Mouse (Mus musculus): ENCODE measurements around the gene Slc25a33.
"Not testable (repeated sequence)": the region's sequence is repeated elsewhere in the genome, so short reads cannot be mapped to it uniquely, and the experiment has no call there.

Slc25a33 gene

DNA sequence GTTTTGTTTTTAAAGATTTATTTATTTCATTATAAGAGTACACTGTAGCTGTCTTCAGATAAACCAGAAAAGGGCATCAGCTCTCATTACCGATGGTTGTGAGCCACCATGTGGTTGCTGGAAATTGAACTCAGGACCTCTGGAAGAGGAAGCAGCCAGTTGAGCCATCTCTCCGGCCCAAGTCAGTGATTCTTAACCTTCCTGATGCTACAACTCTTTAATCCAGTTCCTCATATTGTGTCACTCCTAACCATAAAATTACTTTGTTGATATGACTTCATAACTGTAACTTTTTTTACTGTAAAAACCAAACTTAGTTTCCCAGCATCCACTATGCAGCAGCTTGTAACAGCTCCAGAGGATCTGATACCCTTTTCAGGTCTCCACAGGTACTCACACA, 10.7 kb downstream of the Slc25a33 start:
- in situ Hi-C loops (cut with MboI, MseI), result no loop called here

DNA sequence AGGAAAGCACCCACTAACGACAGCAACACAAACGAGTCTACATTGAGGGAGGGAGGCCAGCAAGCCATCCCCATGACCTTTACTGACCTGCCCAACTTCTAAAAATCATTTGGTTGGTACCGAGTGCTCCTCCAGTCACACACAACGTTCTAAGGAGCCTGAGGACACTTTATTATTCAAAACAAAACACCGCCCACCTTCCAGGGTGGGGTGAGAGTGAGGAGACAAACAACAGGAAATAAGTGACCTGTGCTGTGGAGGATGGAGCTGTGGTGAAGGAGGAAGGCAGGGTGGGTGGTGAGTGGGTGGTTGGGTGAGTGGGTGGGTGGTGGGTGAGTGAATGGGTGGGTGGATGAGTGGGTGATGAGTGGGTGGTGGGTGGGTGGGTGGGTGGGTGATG, 14.6 kb downstream of the Slc25a33 start:
- in situ Hi-C loops (cut with MboI, MseI), result no loop called here

DNA sequence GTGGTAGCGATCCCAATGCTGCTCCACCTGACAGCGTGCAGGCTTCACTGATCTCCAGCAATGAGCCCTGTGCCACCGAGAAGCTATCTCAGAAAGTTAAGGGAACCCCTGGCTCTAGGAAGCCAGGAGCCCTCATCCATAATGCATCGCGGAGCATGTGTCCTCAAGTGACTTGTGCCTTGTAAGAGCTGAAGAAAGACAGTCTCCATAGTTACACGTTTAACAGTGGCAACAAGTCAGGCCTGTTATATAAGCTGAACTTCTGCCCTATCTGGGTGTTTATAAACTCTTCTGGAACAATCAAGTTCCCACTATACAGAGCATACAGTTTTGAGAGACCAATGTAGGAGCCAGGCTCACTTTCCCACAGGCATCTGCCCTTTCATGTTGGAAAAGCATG, 15.7 kb downstream of the Slc25a33 start:
- in situ Hi-C loops (cut with MboI, MseI), result no loop called here

DNA sequence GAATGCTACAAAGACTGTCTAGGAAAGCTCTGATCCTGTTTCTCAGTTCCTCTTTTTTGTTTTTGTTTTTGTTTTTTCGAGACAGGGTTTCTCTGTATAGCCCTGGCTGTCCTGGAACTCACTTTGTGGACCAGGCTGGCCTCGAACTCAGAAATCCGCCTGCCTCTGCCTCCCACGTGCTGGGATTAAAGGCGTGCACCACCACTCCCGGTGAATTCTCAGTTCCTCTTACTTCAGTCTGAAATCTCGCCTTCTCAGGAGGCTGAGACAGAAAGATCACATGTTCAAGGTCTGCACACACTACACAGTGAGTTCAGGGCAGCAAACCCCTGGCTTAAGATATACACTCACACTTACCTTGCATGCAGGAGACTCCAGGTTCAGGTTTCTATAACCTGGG, 17.5 kb downstream of the Slc25a33 start:
- in situ Hi-C loops (cut with MboI, MseI), result not testable (repeated sequence)

DNA sequence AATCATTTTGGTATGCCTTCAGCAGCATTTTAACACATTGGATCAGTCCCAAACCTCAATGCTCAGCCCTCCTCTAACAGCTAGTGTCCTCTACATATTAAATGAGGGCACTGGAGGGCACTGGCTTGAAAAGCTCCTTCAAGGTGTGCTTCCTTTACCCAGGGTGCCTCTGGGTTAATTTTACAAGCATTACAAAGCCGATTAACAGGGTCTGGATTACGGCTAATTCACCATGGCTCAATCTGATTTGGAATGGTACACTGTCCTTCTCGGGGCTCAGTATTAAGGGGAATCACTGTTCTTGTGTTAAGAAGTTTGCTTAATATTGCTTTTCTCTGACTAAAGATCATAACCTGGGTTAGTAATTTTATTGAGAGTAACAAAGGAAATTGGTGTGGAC, 21.2 kb downstream of the Slc25a33 start:
- in situ Hi-C loops (cut with MboI, MseI), result no loop called here

DNA sequence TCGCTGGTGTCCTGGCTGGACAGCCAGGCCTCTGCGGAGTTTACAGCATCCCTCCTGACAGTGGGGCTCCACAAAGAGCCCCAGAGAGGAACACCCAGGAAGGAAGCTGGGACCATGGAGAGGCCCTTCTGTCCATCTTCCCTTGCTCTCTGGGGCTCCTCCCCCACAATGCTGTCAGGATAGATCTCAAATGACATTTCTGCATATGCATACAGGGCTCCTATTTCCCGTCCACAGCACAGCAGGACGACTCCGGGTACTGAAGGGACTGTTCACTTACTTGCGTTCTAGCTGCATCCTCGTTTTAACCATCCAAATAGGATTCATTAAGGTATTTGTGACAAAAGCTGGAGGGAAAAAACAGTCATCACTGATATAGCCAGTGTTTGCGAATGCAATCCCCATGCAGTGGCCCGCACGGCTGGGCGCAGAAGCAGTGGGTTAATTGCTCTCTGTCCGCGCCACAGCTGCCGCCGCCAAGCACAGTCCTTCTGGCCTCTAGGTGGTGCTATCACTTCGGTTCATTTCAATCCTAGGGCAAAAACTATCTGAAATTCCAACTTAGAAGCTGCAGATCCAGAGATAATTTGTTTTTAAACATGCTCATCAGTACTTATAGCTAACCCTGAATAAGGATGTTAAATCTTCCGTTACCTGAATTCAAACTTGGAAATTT, 21.8 kb downstream of the Slc25a33 start:
- in situ Hi-C loops (cut with MboI, MseI), result no loop called here

DNA sequence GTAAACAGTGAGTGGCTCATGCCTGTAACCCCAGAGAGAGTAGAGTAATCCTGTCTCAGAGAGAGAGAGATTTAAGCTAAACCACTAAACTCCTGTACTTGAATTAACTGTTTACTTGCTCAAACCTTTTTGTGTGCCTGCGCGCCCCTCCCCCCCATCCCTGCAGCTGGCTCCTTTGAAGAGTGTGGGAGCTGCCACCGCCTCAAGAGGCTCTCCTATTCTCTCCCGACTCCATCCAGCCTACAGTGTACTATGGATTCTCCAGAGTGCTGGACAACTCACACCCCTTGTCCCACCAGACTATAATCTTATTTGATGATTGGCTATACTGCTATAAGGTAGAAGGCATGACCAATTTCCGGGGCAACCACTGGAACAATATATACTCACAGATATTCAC, 23.4 kb downstream of the Slc25a33 start:
- in situ Hi-C loops (cut with MboI, MseI), result no loop called here

DNA sequence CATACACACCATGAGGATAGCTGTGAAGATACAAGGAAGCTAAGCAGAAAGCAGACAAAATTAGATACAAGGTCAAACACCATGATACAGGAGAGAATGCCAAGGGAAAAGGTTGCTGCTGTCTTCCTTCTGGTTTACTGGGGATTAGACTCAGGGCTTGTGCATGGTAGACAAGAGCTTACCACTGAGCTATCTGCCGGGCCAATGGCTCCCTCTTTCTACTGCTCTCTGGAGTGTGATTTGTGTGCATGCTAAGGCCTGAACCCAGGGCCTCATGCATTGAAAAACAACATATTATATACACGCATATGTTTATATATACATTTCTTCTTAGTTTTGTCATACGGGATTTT, 24.4 kb downstream of the Slc25a33 start:
- in situ Hi-C loops (cut with MboI, MseI), result not testable (repeated sequence)

DNA sequence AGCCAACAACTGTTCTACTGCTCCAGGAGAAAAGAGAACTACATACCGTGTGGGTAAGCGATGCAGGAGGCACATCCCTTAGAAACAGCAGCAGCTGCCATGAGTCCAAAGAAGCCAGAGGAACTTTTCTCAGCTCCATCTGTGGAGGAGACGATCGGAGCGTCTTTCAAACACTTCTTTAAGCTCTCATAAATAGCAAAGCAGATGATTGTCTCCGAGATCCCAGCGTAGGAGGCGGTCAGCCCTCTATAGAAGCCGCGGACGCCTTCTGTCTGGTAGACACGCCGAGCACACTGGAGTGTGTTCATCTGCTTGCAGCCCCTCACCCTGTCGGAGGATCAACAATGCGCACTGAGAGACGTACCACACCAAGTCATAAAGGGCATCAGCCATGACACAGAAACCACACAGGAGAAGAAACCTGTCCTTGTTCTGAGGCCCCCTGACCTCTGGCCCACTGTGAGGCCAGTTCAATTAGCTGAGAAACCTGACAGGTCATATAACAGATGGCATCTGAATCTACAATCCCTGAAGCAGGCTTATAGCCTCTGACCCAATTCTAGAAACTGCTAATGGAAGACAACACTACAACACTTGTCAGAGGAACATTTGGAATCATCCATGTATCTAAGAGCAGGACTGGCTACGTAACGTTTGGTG, 24.9 kb downstream of the Slc25a33 start:
- in situ Hi-C loops (cut with MboI, MseI), result no loop called here

DNA sequence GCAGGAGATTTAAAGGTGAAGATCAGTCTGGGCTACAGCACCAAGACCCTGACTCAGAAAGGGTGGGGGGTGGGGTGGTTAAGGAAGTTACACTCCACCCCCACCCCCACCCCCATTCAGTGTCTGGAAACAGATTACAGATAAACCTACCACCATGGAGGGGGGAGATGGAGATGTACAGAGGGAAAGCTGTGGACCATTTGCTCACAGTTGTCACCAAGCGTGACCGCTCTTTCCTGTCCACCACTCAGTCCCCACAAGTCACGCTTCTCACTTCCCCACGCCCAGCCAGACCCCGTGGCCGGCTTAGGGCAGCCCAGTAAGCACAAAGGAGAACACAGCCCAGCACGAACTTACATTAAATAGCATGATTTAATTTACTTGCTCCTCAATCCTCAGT, 30.0 kb downstream of the Slc25a33 start:
- in situ Hi-C loops (cut with MboI, MseI), result no loop called here

DNA sequence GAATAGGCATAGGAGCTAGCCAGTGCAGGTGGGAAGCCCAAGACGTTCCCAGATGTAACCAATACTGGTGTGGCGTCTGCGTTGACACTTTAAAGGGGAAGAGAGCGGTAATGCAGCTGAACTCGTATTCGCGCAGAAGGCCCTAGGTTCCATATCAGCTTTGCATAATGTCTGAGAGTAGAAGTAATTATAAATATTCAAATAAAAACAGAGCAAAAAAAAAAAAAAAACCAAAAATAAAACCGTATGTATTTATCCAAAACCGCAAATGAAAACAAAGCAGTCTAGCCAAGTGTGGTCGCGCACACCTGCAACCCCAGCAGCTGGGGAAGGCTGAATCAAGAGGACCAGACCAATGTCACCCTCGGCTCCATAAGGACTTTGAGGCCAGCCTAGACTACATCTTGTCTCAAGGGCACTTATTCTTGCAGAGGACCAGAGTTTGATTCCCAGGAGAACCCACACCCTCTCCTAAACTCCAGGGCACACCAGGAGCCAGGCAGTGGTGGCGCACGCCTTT, 32.0 kb downstream of the Slc25a33 start:
- in situ Hi-C loops (cut with MboI, MseI), result no loop called here

DNA sequence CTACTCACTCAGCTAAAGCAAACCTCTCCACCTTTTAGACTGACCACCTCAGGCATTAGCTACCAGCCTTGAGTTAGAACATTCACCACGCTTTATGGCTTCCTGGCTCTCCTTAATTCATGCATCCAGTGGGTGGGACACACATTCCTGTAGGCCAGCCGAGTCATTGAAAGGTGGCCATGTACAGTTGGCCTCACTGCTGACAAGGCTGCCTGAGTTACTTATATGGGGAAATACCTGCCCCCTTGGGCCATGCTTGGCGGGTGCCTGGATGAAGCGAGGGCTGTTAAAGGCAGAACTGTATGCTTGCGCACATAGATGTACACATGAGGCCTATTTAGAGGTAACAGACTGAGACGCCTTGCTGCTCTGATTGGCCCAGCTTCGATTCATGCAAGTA, 33.8 kb downstream of the Slc25a33 start:
- in situ Hi-C loops (cut with MboI, MseI), result no loop called here

DNA sequence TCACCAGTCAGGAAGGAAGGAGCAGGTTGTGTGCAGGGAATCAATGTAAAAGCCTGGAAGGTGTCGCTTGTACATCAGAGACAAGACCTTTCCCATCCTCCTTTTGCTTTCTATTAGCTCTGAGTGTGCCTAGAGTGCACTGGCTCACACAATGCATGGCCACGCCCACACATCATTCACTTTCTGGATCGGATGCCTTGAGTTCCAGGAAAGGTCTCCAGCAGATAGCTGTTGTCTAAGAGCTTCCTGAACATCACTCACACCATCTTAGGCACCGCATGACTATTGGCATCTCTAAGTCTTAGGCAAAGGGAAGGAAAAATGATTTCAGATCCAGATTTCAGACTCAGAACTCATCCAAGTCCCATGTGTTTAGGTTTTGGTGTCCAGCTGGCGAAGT, 34.6 kb downstream of the Slc25a33 start:
- in situ Hi-C loops (cut with MboI, MseI), result no loop called here

DNA sequence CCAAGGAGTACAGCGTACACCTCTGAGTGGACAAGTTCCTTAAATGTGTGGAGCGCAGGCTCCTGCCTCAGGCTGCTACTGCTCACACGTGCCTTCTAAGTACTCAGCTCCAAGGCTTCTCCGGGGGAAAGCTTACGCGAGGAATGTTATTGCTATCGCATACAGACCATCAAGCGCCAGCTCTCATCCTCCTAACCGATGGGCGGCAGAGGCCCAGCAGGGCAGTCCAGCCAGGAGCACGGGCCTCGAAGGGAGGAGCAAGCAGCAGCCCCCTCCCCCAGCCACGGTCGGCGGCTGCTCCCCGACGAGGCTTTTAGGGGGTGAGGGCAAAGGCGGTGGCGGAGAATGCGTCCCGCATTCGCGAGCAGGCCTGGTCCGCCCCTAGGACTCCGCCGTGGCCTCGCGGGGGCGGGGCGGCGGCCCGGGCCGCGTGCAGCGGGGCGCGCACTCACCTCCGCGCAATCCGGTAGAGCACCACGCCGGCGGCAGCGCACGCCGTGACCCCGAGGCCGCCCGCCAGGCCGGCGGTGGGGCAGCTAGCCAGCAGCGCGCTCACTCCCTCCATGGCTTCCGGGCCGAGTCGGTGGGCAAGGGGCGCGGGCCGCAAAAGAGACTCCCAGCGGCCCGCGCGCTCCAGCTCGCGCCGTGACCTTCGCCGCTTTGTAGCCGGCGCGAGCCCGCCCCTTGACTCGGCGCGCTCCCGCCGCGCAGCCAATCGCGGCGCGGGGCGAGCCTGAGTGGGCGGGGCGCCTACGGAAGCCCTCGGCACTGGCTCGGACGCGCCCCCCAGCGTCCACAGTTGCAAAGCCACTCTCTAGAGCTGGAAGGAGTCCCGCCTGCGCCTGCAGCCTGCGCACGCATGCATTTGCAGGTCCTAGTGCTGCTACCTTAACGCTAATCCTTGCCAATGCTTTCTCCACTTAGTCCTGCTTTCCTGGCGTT, 36.4 kb downstream of the Slc25a33 start, which contains the start of gene Tmem201:
TSS of gene Tmem201 (minus strand) at position 662 of the 942 bp plus-strand sequence.
- in situ Hi-C loops (cut with MboI, MseI), result no loop called here

DNA sequence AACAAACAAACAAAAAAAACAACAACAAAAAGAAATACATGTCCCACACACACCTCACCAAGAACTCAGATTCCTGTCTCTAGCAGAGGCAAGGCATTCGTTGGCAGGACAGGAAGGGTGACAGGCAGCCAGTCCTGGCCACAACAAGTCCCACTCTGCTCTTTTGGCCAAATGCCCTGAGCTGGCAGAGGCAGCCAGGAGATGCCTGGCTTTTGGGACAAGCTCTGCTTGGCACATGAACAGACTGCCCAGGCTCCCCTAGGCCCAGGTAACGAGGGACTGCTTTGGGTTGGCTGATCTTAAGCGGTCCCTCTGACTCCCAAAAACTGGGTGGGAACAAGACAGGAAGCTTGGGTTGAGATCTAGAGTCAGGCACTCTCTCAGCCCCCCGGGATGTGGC, 37.5 kb downstream of the Slc25a33 start:
- in situ Hi-C loops (cut with MboI, MseI), result no loop called here

DNA sequence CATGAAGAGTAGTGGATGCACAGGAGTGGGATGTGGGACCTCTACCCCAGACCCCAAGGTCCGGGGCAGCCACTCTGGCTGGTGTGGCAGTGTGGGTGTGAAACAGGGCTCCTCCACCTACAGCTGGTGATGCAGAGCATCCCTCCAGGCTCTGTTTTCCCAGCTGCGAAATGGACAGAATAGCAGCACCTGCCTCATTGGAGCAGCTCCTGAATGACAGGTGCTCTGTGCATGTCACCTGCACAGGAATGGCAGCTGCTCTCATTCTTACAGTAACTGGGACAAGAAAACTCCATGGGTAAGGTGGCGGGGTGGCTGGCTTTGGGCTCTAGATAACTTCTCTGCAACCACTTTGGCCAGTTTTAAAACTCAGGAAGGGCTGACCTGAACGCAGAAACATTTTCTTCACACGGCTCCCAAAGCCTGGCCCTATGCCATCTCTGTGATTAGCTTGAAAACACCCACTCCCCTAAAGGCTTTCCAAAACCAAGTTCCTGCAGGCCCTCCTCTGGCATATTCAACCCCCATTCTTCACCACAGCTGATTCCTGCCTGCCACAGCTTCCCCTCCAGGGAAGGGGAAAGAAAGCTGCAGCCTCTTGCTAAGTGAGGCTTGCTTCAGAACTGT, 38.3 kb downstream of the Slc25a33 start:
- in situ Hi-C loops (cut with MboI, MseI), result no loop called here

DNA sequence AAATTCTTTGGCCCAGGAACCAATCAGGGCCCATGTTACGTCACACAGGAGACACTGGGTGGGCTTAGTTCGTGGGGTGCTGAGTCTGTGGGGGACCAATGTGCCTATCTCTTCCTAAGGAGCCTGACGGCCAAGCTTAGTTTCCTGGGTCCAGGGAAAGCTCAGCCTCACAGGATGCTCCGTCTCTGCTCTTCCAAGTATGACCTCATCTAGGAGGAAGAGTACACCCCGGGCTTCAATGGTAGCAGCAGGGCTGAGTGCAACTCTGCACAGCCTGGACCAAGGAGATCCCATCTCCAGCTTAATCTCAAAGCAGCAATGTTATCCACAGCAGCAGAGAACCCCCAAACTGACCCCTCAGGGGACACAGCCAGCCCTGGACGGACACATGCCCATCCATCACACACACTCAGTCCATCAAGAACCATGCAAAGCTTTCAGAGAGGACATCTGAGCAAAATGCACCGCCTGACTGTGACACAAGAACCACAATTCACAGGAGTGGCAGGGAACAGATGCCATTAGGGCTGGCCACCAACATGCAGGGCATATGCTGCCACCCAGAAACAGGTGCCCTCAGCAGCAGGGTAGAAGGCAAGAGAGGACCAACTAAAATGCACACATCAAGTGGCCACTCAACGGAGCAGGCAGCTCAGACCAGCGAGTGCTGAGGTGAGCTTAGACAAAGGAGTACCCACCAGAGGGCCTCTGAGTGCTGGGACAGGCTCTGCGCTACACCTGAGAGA, 39.2 kb downstream of the Slc25a33 start:
- in situ Hi-C loops (cut with MboI, MseI), result no loop called here

DNA sequence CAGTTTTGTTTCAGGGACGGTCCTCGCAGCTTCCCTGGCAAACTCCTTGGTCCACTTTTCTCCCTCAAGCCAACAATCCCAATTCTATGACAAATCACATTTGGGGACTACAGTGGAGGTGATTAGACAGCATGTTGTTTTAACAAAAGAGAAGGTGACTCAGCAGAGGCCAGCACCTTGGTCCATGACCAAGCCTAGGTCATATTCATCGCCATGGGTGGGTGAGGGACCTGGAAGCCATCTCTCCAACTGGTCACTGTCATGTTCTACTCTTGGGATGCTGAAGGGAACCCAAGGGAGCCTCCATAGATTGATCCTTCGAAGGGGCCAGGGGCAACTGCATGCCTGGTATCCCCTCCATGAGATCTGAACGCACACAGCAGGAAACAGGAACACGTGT, 39.8 kb downstream of the Slc25a33 start:
- in situ Hi-C loops (cut with MboI, MseI), result no loop called here

DNA sequence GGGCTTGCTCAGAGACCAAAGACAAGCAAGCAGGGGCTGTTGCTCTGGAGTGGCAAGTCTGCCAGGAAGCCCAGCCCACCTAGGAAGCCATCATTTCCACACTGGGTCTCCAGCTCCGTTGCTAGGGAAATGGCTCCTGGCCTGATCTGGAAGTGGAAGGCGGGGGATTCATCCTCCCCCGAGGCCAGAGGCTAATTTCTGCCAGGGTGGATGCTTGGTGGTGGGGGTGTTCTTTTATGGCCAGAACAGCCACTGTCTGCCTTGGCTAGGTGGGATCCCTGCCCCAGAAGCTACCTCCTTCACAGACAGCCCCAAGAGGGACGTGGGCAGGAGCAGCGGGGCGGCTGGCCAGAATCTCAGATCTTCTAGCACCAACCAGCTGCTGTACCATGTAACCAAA, 40.3 kb downstream of the Slc25a33 start:
- in situ Hi-C loops (cut with MboI, MseI), result no loop called here

DNA sequence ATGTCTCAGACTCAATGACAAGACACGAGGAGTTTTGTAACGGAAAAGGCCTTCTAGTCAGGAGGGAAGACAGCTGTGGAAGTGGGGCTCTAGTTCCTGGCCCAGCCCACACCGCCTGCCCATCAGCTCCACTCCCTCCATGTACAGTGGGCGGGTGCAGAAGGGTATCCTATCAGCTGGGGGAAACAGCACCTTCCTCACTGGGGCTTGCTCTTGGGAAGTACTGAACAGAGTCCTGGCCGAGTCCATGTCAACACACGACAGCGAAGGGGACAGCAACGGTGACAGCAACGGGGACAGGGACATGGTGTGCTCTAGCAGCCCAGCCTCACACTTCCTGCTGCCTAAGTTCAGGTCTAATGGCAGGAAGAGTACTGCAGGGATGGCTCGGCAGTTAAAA, 41.3 kb downstream of the Slc25a33 start:
- in situ Hi-C loops (cut with MboI, MseI), result no loop called here

DNA sequence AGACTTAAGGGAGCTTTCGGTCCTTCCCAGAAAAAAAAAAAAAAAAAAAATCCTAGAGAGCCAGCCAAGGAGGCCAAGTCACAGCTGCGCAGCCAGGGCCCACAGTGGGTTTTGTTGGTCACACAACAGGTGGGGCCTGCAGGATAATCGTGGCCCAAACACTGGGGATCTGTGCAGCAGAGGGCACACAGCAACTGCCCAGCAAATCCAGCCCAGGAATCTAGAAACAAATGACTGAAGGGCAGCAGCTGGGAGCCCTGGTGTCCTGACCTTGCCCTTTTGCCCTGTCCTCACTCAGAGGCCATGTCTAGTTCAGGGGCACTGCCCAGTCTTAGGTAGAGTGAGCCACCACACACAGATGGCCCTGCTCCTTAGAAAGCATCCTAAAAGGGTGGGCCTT, 41.8 kb downstream of the Slc25a33 start:
- in situ Hi-C loops (cut with MboI, MseI), result no loop called here

Measured in regulatory T cell (primary cell).